Comparison of ENCODE assay signal across 12 mouse cellular contexts in the genomic region with DNA sequence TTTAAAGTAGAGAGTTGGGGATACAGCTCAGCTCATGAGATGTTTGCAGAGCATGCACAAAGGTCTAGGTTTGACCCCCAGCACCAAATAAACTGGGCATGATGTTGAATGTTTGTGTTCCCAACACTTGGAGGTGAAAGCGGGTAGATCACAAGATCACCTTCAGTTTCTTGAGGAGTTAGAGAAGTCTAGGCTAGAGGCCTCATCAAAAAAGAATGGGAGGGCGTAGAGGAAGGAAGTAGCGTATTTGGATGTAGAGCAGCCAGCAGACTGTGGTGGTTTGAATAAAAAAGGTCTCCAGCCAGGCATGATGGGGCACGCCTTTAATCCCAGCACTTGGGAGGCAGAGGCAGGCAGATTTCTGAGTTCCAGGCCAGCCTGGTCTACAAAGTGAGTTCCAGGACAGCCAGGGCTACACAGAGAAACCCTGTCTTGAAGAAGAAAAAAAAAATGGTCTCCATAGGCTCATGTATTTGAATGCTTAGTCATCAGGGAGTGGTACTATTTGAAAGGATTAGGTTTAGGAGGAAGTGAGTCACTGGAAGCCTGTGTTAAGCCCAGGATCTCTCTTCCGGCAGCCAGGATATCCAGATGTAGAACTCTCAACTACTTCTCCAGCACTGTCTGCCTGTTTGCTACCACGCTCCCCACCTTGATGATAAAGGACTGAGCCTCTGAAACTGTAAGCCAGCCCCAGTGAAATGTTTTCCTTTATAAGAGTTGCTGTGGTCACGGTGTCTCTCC. TPM values are rescaled to one million over a fixed set of nuclear protein-coding genes. Genes with fewer than 3 reads are reported as not detected.
"Had no signal": no experiment of that assay in that cellular context is flagged by ENCODE, and none has a peak within 500 bp of the region (broad histone marks: within the 10 kb centered on the region; RNA-seq: fewer than 3 reads in every experiment).

No protein-coding gene starts in this region.

- H3K4me1 ChIP-seq: limb, embryonic 10.5 days; liver, embryonic 15.5 days; midbrain, embryonic 12.5 days had no signal

- DNase-seq: kidney, adult 9 months; kidney, postnatal 36 days; lung, adult 2 months; lung, postnatal 36 days; thymus, postnatal 36 days had no signal

- H3K27ac ChIP-seq: kidney, postnatal 0 days; limb, embryonic 10.5 days; liver, embryonic 15.5 days; midbrain, embryonic 12.5 days had no signal

- H3K9ac ChIP-seq: liver, embryonic 15.5 days; midbrain, embryonic 12.5 days had no signal

- H3K27me3 ChIP-seq: liver, embryonic 15.5 days; midbrain, embryonic 12.5 days had no signal

- ATAC-seq: lung, postnatal 0 days had no signal

- H3K4me2 ChIP-seq: liver, embryonic 11.5 days; liver, embryonic 15.5 days; midbrain, embryonic 12.5 days had no signal

- H3K9me3 ChIP-seq: limb, embryonic 10.5 days; liver, embryonic 15.5 days; midbrain, embryonic 12.5 days had no signal

- H3K4me3 ChIP-seq: limb, embryonic 10.5 days; liver, embryonic 15.5 days; midbrain, embryonic 12.5 days had no signal

RNA-seq across cellular contexts. Expression of a gene that starts 10.9 kb away (rescaled TPM):
- total RNA-seq: megakaryocyte progenitor cell, adult 5-6 weeks had no signal
